Mouse (Mus musculus): ENCODE data around the gene Usp39. TPM values are rescaled to one million over a fixed set of nuclear protein-coding genes. Genes with fewer than 3 reads are reported as not detected.

Gene Usp39
- polyA plus RNA-seq, 1 experiment: not detected

GRCm38 (mm10) chr6:72323786-72324508 is 21.0 kb downstream of the Usp39 start:
- TF ChIP-seq POLR2A (IDR thresholded peaks at IDR 0.05; ENCODE audit: insufficient read depth, low read depth, low read length): no peak
- no peak for TF ChIP-seq CTCF (IDR thresholded peaks at IDR 0.05; ENCODE audit: insufficient read depth, low read depth, low read length)
- no peak overlapping the region for H3K4me3 ChIP-seq (ENCODE audit: insufficient read depth, low read depth, low read length)
- no peak overlapping the region for H3K27ac ChIP-seq (ENCODE audit: insufficient read depth, low read depth, low read length)
- no peaks in the 10 kb centered on the region for H3K4me1 ChIP-seq (ENCODE audit: control insufficient read depth, insufficient read depth, low read length)
- 92% methylated on average over 6 of the region's 6 CpGs for WGBS

GRCm38 (mm10) chr6:72322936-72323335 is 22.0 kb downstream of the Usp39 start:
- Histone ChIP-seq H3K4me1 (ENCODE audit: control insufficient read depth, insufficient read depth, low read length) (no peaks in the 10 kb centered on the region), H3K4me3 (ENCODE audit: insufficient read depth, low read depth, low read length) (no peak overlapping the region), H3K27ac (ENCODE audit: insufficient read depth, low read depth, low read length) (no peak overlapping the region)
- WGBS: 93% methylated on average over 3 of the region's 3 CpGs
- TF ChIP-seq POLR2A (IDR thresholded peaks at IDR 0.05; ENCODE audit: insufficient read depth, low read depth, low read length) (no peak), CTCF (IDR thresholded peaks at IDR 0.05; ENCODE audit: insufficient read depth, low read depth, low read length) (no peak)

- no peak for TF ChIP-seq POLR2A (IDR thresholded peaks at IDR 0.05; ENCODE audit: insufficient read depth, low read depth, low read length)
- TF ChIP-seq CTCF (IDR thresholded peaks at IDR 0.05; ENCODE audit: insufficient read depth, low read depth, low read length): peak; percentile 11; the same call in 1 of the 2 replicates
- 74% methylated on average over 11 of the region's 11 CpGs for WGBS
- Histone ChIP-seq H3K4me1 (ENCODE audit: control insufficient read depth, insufficient read depth, low read length) (no peaks in the 10 kb centered on the region), H3K4me3 (ENCODE audit: insufficient read depth, low read depth, low read length) (no peak overlapping the region), H3K27ac (ENCODE audit: insufficient read depth, low read depth, low read length) (no peak overlapping the region)
These were observed 26.0 kb downstream of the Usp39 start for GRCm38 (mm10) chr6:72319019-72319418.

- H3K4me3 ChIP-seq (ENCODE audit: insufficient read depth, low read depth, low read length): no peak overlapping the region
- TF ChIP-seq CTCF (IDR thresholded peaks at IDR 0.05; ENCODE audit: insufficient read depth, low read depth, low read length): no peak
- no peak for TF ChIP-seq POLR2A (IDR thresholded peaks at IDR 0.05; ENCODE audit: insufficient read depth, low read depth, low read length)
- H3K27ac ChIP-seq (ENCODE audit: insufficient read depth, low read depth, low read length): no peak overlapping the region
- no peaks in the 10 kb centered on the region for H3K4me1 ChIP-seq (ENCODE audit: control insufficient read depth, insufficient read depth, low read length)
- WGBS: 67% methylated on average over 5 of the region's 5 CpGs
These were observed 26.5 kb downstream of the Usp39 start for GRCm38 (mm10) chr6:72318440-72318839.

- TF ChIP-seq CTCF (IDR thresholded peaks at IDR 0.05; ENCODE audit: insufficient read depth, low read depth, low read length) (no peak), POLR2A (IDR thresholded peaks at IDR 0.05; ENCODE audit: insufficient read depth, low read depth, low read length) (no peak)
- Histone ChIP-seq H3K27ac (ENCODE audit: insufficient read depth, low read depth, low read length) (no peak overlapping the region), H3K4me3 (ENCODE audit: insufficient read depth, low read depth, low read length) (no peak overlapping the region), H3K4me1 (ENCODE audit: control insufficient read depth, insufficient read depth, low read length) (no peaks in the 10 kb centered on the region)
- 82% methylated on average over 1 of the region's 1 CpGs for WGBS
These were observed 28.9 kb downstream of the Usp39 start for GRCm38 (mm10) chr6:72316044-72316443.

- 88% methylated on average over 2 of the region's 2 CpGs for WGBS
- H3K4me3 ChIP-seq (ENCODE audit: insufficient read depth, low read depth, low read length): no peak overlapping the region
- H3K27ac ChIP-seq (ENCODE audit: insufficient read depth, low read depth, low read length): no peak overlapping the region
- no peaks in the 10 kb centered on the region for H3K4me1 ChIP-seq (ENCODE audit: control insufficient read depth, insufficient read depth, low read length)
- no peak for TF ChIP-seq POLR2A (IDR thresholded peaks at IDR 0.05; ENCODE audit: insufficient read depth, low read depth, low read length)
- no peak for TF ChIP-seq CTCF (IDR thresholded peaks at IDR 0.05; ENCODE audit: insufficient read depth, low read depth, low read length)
These were observed 29.6 kb downstream of the Usp39 start for GRCm38 (mm10) chr6:72315384-72315783.

GRCm38 (mm10) chr6:72313124-72313867 is 31.7 kb downstream of the Usp39 start:
- Histone ChIP-seq H3K4me1 (ENCODE audit: control insufficient read depth, insufficient read depth, low read length) (no peaks in the 10 kb centered on the region), H3K4me3 (ENCODE audit: insufficient read depth, low read depth, low read length) (no peak overlapping the region), H3K27ac (ENCODE audit: insufficient read depth, low read depth, low read length) (no peak overlapping the region)
- no peak for TF ChIP-seq CTCF (IDR thresholded peaks at IDR 0.05; ENCODE audit: insufficient read depth, low read depth, low read length)
- no peak for TF ChIP-seq POLR2A (IDR thresholded peaks at IDR 0.05; ENCODE audit: insufficient read depth, low read depth, low read length)
- 91% methylated on average over 11 of the region's 11 CpGs for WGBS

- H3K4me3 ChIP-seq (ENCODE audit: insufficient read depth, low read depth, low read length): no peak overlapping the region
- TF ChIP-seq CTCF (IDR thresholded peaks at IDR 0.05; ENCODE audit: insufficient read depth, low read depth, low read length) (no peak), POLR2A (IDR thresholded peaks at IDR 0.05; ENCODE audit: insufficient read depth, low read depth, low read length) (no peak)
- no peak overlapping the region for H3K27ac ChIP-seq (ENCODE audit: insufficient read depth, low read depth, low read length)
- H3K4me1 ChIP-seq (ENCODE audit: control insufficient read depth, insufficient read depth, low read length): no peaks in the 10 kb centered on the region
- WGBS: 91% methylated on average over 3 of the region's 3 CpGs
These were observed 32.8 kb downstream of the Usp39 start for GRCm38 (mm10) chr6:72312198-72312597.

- Histone ChIP-seq H3K4me1 (ENCODE audit: control insufficient read depth, insufficient read depth, low read length) (no peaks in the 10 kb centered on the region), H3K4me3 (ENCODE audit: insufficient read depth, low read depth, low read length) (no peak overlapping the region), H3K27ac (ENCODE audit: insufficient read depth, low read depth, low read length) (no peak overlapping the region)
- WGBS: 69% methylated on average over 9 of the region's 9 CpGs
- no peak for TF ChIP-seq POLR2A (IDR thresholded peaks at IDR 0.05; ENCODE audit: insufficient read depth, low read depth, low read length)
- TF ChIP-seq CTCF (IDR thresholded peaks at IDR 0.05; ENCODE audit: insufficient read depth, low read depth, low read length): no peak
These were observed 41.5 kb downstream of the Usp39 start for GRCm38 (mm10) chr6:72303510-72303909.

Data from olfactory bulb, adult 2 months (tissue).